Mouse (Mus musculus): ENCODE measurements around the gene Jsrp1.

GRCm38 (mm10) chr10:80796307-80796848, 16.9 kb downstream of the Jsrp1 start:
- TF ChIP-seq CTCF (IDR thresholded peaks at IDR 0.05; ENCODE audit: insufficient read depth, low read depth, low read length) (no peak), POLR2A (IDR thresholded peaks at IDR 0.05; ENCODE audit: insufficient read depth, low read depth, low read length) (no peak)
